Mouse (Mus musculus) liver, embryonic 16.5 days (tissue): ENCODE results near the gene 1700034J05Rik. TPM values are rescaled to one million over a fixed set of nuclear protein-coding genes. Genes with fewer than 3 reads are reported as not detected.
A peak's percentile ranks its signal among the peaks of the same experiment; 100 is the strongest.

Source experiments
- ATAC-seq: fragments of 200-750 bp; cut with Nextera tagmentation; 2 replicates; pipeline ENCODE4 v1.8.0; 2017; ENCODE audit warnings: low read depth, mild to moderate bottlenecking, moderate number of reproducible peaks, moderate library complexity
- H3K27ac ChIP-seq: fragments of 300-500 bp; sonication (generic); 2 replicates; pipeline ENCODE4 v1.5.1; 2014; ENCODE audit warnings: mild to moderate bottlenecking, low read length
- H3K27me3 ChIP-seq: fragments of 300-500 bp; sonication (generic); 2 replicates; pipeline ENCODE4 v1.6.1; 2014; ENCODE audit warnings: low read depth, low read length, mixed read lengths; ENCODE audit not compliant: control insufficient read depth, insufficient read depth
- H3K36me3 ChIP-seq: fragments of 300-500 bp; sonication (generic); 2 replicates; pipeline ENCODE4 v1.6.1; 2014; ENCODE audit warnings: mild to moderate bottlenecking; ENCODE audit not compliant: control insufficient read depth, insufficient read depth
- H3K4me1 ChIP-seq: fragments of 300-500 bp; sonication (generic); 2 replicates; pipeline ENCODE4 v1.6.1; 2014; ENCODE audit warnings: low read depth, low read length, mixed read lengths; ENCODE audit not compliant: control insufficient read depth
- H3K4me2 ChIP-seq: fragments of 300-500 bp; sonication (generic); 2 replicates; pipeline ENCODE4 v1.6.1; 2014; ENCODE audit warnings: low read depth, low read length, mixed read lengths
- H3K4me3 ChIP-seq: fragments of 300-500 bp; sonication (generic); 2 replicates; pipeline ENCODE4 v1.5.1; 2014; ENCODE audit warnings: low read depth, mild to moderate bottlenecking, low read length
- H3K9ac ChIP-seq: fragments of 300-500 bp; sonication (generic); 2 replicates; pipeline ENCODE4 v1.6.1; 2014; ENCODE audit warnings: low read depth, low read length
- H3K9me3 ChIP-seq: fragments of 300-500 bp; sonication (generic); replicated peaks from 2 replicates; pipeline ENCODE4 v1.6.1; 2016; ENCODE audit warnings: low read length; ENCODE audit not compliant: control insufficient read depth
- WGBS: fragments of 180-500 bp; shearing (Covaris S2); extraction: QIAGEN DNeasy Blood & Tissue Kit; methylation state at CpG from one replicate; pipeline ENCODE4 v1.1.7; 2014; ENCODE audit not compliant: insufficient replicate concordance; 5-methylcytosine and 5-hydroxymethylcytosine counted together
- polyA plus RNA-seq: library from polyadenylated mRNA; unstranded; fragments of >200 nt; fragmentation: Nextera tagmentation; extraction: Ambion mirVana; gene quantifications from 2 replicates; pipeline ENCODE4 v1.2.1, GENCODE M21; 2015

The 1700034J05Rik gene
- polyA plus RNA-seq, 1 experiment from 2014 or later = 0.04 TPM

- no peaks in the 10 kb centered on the region for H3K27me3 ChIP-seq
- no peak for ATAC-seq
- H3K4me2 ChIP-seq = no peak overlapping the region
- no peaks in the 10 kb centered on the region for H3K9me3 ChIP-seq
- H3K4me3 ChIP-seq = no peak overlapping the region
- H3K27ac ChIP-seq = no peak overlapping the region
- H3K4me1 ChIP-seq = peaks cover 4% of the 10 kb centered on the region
- no peak overlapping the region for H3K9ac ChIP-seq
- no peaks in the 10 kb centered on the region for H3K36me3 ChIP-seq
- WGBS = 69% methylated on average over 9 of the region's 9 CpGs
These were observed 5.9 kb upstream of the 1700034J05Rik start for GRCm38 (mm10) chr6:146959908-146960680.

- Histone ChIP-seq H3K9ac (no peak overlapping the region), H3K4me2 (no peak overlapping the region), H3K4me3 (no peak overlapping the region), H3K4me1 (peaks cover 4% of the 10 kb centered on the region), H3K27ac (no peak overlapping the region), H3K9me3 (no peaks in the 10 kb centered on the region), H3K27me3 (no peaks in the 10 kb centered on the region), H3K36me3 (no peaks in the 10 kb centered on the region)
- ATAC-seq = no peak
- 51% methylated on average over 1 of the region's 1 CpGs for WGBS
These were observed 4.5 kb upstream of the 1700034J05Rik start for GRCm38 (mm10) chr6:146958694-146959093.

- no peak overlapping the region for H3K27ac ChIP-seq
- no peak for ATAC-seq
- no peak overlapping the region for H3K4me2 ChIP-seq
- H3K9ac ChIP-seq = no peak overlapping the region
- peaks cover 4% of the 10 kb centered on the region for H3K4me1 ChIP-seq
- 70% methylated on average over 1 of the region's 1 CpGs for WGBS
- H3K27me3 ChIP-seq = no peaks in the 10 kb centered on the region
- H3K4me3 ChIP-seq = no peak overlapping the region
- H3K36me3 ChIP-seq = no peaks in the 10 kb centered on the region
- H3K9me3 ChIP-seq = no peaks in the 10 kb centered on the region
These were observed 2.7 kb upstream of the 1700034J05Rik start for GRCm38 (mm10) chr6:146956961-146957360.

- 19% methylated on average over 12 of the region's 12 CpGs for WGBS
- no peak overlapping the region for H3K27ac ChIP-seq
- no peaks in the 10 kb centered on the region for H3K9me3 ChIP-seq
- peak; percentile 94 for ATAC-seq
- no peaks in the 10 kb centered on the region for H3K36me3 ChIP-seq
- H3K4me1 ChIP-seq = peaks cover 4% of the 10 kb centered on the region
- H3K9ac ChIP-seq = no peak overlapping the region
- no peaks in the 10 kb centered on the region for H3K27me3 ChIP-seq
- H3K4me3 ChIP-seq = no peak overlapping the region
- H3K4me2 ChIP-seq = no peak overlapping the region
These were observed 1.7 kb upstream of the 1700034J05Rik start for GRCm38 (mm10) chr6:146955896-146956295.

GRCm38 (mm10) chr6:146955475-146955874, 1.3 kb upstream of the 1700034J05Rik start:
- Histone ChIP-seq H3K9ac (no peak overlapping the region), H3K27me3 (no peaks in the 10 kb centered on the region), H3K4me3 (no peak overlapping the region), H3K27ac (no peak overlapping the region), H3K9me3 (no peaks in the 10 kb centered on the region), H3K4me1 (peaks cover 4% of the 10 kb centered on the region), H3K36me3 (no peaks in the 10 kb centered on the region), H3K4me2 (no peak overlapping the region)
- WGBS = 13% methylated on average over 1 of the region's 1 CpGs
- 0 out of 2 replicates have a peak, but pooled peaks have one; percentile 28 for ATAC-seq

- no peak for ATAC-seq
- Histone ChIP-seq H3K4me3 (no peak overlapping the region), H3K4me2 (no peak overlapping the region), H3K27me3 (no peaks in the 10 kb centered on the region), H3K4me1 (peaks cover 9% of the 10 kb centered on the region; the same call in 1 of the 2 replicates), H3K36me3 (no peaks in the 10 kb centered on the region), H3K27ac (no peak overlapping the region), H3K9ac (no peak overlapping the region), H3K9me3 (no peaks in the 10 kb centered on the region)
- WGBS = 29% methylated on average over 1 of the region's 1 CpGs
These were observed 3.8 kb downstream of the 1700034J05Rik start for GRCm38 (mm10) chr6:146950454-146950832.

GRCm38 (mm10) chr6:146949682-146950453, 4.4 kb downstream of the 1700034J05Rik start:
- Histone ChIP-seq H3K4me2 (no peak overlapping the region), H3K27ac (no peak overlapping the region), H3K36me3 (no peaks in the 10 kb centered on the region), H3K9me3 (no peaks in the 10 kb centered on the region), H3K27me3 (no peaks in the 10 kb centered on the region), H3K9ac (no peak overlapping the region), H3K4me1 (peaks cover 10% of the 10 kb centered on the region; the same call in 1 of the 2 replicates), H3K4me3 (no peak overlapping the region)
- no peak for ATAC-seq
- 34% methylated on average over 10 of the region's 10 CpGs for WGBS

GRCm38 (mm10) chr6:146947186-146947585, 7.0 kb downstream of the 1700034J05Rik start:
- H3K9ac ChIP-seq = no peak overlapping the region
- H3K4me1 ChIP-seq = peaks cover 13% of the 10 kb centered on the region; the same call in 1 of the 2 replicates
- H3K27ac ChIP-seq = no peak overlapping the region
- ATAC-seq = no peak
- no peaks in the 10 kb centered on the region for H3K27me3 ChIP-seq
- no peaks in the 10 kb centered on the region for H3K9me3 ChIP-seq
- H3K4me2 ChIP-seq = no peak overlapping the region
- no peaks in the 10 kb centered on the region for H3K36me3 ChIP-seq
- H3K4me3 ChIP-seq = no peak overlapping the region
- whole genome bisulfite sequencing = 29% methylated on average over 4 of the region's 4 CpGs
